Mouse (Mus musculus) midbrain, embryonic 15.5 days (tissue): Measurements from ENCODE around the gene Laptm5. TPM values are rescaled to one million over a fixed set of nuclear protein-coding genes. Genes with fewer than 3 reads are reported as not detected.

Source experiments
- ATAC-seq: fragments of 200-750 bp; cut with Nextera tagmentation; replicated peaks from 2 replicates; pipeline ENCODE4 v1.8.0; 2017; ENCODE audit warnings: moderate TSS enrichment
- H3K27ac ChIP-seq: fragments of 300-500 bp; sonication (generic); 2 replicates; pipeline ENCODE4 v1.5.1; 2015; ENCODE audit warnings: mild to moderate bottlenecking, inconsistent platforms
- H3K27me3 ChIP-seq: fragments of 300-500 bp; sonication (generic); replicated peaks from 2 replicates; pipeline ENCODE4 v1.6.1; 2015; ENCODE audit warnings: inconsistent platforms
- H3K36me3 ChIP-seq: fragments of 300-500 bp; sonication (generic); replicated peaks from 2 replicates; pipeline ENCODE4 v1.6.1; 2015; ENCODE audit warnings: inconsistent platforms
- H3K4me1 ChIP-seq: fragments of 300-500 bp; sonication (generic); 2 replicates; pipeline ENCODE4 v1.6.1; 2015; ENCODE audit warnings: inconsistent platforms
- H3K4me2 ChIP-seq: fragments of 300-500 bp; sonication (generic); 2 replicates; pipeline ENCODE4 v1.6.1; 2015; ENCODE audit warnings: inconsistent platforms, mild to moderate bottlenecking, moderate library complexity
- H3K4me3 ChIP-seq: fragments of 300-500 bp; sonication (generic); 2 replicates; pipeline ENCODE4 v1.5.1; 2015; ENCODE audit warnings: mild to moderate bottlenecking, inconsistent platforms
- H3K9ac ChIP-seq: fragments of 300-500 bp; sonication (generic); 2 replicates; pipeline ENCODE4 v1.6.1; 2015; ENCODE audit warnings: mild to moderate bottlenecking, inconsistent platforms
- H3K9me3 ChIP-seq: fragments of 300-500 bp; sonication (generic); 2 replicates; pipeline ENCODE4 v1.6.1; 2016; ENCODE audit warnings: inconsistent platforms
- whole genome bisulfite sequencing: fragments of 180-500 bp; shearing (Covaris S2); methylation state at CpG from one replicate; pipeline ENCODE4 v1.1.7; 2015; ENCODE audit warnings: mixed read lengths; 5-methylcytosine and 5-hydroxymethylcytosine counted together
- polyA plus RNA-seq: library from polyadenylated mRNA; unstranded; fragments of >200 nt; fragmentation: Nextera tagmentation; extraction: Ambion mirVana; gene quantifications from 2 replicates; pipeline ENCODE4 v1.2.1, GENCODE M21; 2015

Gene Laptm5
- polyA plus RNA-seq, 1 experiment from 2014 or later: 28.4 TPM

DNA sequence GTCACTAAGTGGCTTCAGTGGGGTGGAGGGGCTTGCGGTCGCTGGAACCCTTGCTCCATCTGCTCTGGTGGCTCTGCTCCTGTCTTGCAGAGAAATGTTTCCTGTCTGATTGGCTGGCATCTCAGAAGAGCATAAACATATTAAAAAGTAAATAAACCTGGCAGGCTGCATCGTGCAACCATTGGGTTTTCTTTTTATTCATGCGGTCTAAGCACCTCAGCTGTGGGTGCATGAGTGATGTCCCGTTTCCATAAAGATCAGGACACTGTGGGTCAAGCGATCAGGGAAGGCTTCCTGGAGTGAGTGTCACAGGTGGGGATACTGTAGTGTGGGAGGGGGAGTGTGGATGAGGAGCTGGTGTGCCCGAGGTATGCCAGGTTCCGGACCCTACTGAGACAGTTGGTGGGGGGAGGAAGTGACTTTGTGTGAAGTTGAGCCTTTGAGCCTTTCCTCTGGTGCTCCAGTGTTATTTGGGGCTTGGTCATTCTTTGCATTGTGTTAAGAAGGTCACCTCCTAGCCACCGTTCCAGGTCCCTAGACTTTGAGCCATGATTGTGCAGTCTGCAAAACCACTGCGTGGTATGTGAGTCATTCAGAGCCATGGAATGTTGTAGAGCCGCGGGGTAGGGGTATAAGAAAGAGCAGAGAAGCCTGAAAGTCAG lies 2.2 kb downstream of the Laptm5 start:
- no peaks in the 10 kb centered on the region for H3K36me3 ChIP-seq
- ATAC-seq: no peak
- H3K9me3 ChIP-seq: no peaks in the 10 kb centered on the region
- WGBS: 76% methylated on average over 12 of the region's 12 CpGs
- H3K4me2 ChIP-seq: no peak overlapping the region
- H3K27me3 ChIP-seq: no peaks in the 10 kb centered on the region
- H3K27ac ChIP-seq: no peak overlapping the region
- H3K9ac ChIP-seq: no peak overlapping the region
- H3K4me1 ChIP-seq: 0 out of 2 replicates have a peak, but pooled peaks cover 6% of the 10 kb centered on the region
- H3K4me3 ChIP-seq: no peak overlapping the region

DNA sequence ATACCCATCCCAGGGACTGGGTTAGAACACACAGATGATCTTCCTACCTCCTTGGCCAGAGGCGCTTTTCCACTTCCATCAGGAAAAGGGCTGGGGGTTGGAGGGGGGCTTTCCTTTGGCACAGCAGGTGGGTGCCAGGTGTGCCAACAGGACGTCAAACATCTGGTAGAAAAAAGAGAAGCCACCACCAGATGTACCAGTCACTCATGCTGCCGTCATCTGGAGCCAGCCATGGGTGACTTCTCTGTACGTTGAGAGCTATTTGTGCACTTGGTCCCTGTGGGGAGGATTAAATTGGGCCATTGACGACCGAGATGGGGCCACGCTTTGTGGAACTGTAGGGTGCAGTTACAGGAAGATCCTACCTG lies 2.7 kb downstream of the Laptm5 start:
- no peaks in the 10 kb centered on the region for H3K27me3 ChIP-seq
- H3K27ac ChIP-seq: no peak overlapping the region
- no peak for ATAC-seq
- H3K4me1 ChIP-seq: 0 out of 2 replicates have a peak, but pooled peaks cover 6% of the 10 kb centered on the region
- no peak overlapping the region for H3K4me2 ChIP-seq
- H3K36me3 ChIP-seq: no peaks in the 10 kb centered on the region
- no peak overlapping the region for H3K9ac ChIP-seq
- H3K4me3 ChIP-seq: no peak overlapping the region
- WGBS: 52% methylated on average over 7 of the region's 7 CpGs
- H3K9me3 ChIP-seq: no peaks in the 10 kb centered on the region

DNA sequence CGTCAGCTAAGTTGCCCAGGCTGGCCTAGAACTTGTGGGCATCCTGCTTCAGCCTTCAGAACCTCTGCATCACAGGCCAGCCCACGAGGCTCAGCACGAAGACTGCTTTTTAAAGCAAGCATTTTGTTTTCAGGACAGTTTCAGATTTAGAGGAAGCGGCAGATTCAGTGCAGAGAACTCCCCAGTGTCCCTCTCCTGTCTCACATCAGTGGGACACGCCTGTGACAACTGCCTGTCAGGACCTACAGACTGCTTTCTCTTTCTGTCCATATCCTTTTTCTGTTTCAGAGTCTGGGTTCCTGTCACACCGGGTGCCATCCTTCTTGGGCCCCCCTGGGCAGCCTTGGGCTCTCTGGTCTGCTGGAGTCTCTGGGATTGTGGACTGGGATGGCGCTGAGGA lies 3.7 kb downstream of the Laptm5 start:
- H3K4me3 ChIP-seq: no peak overlapping the region
- no peaks in the 10 kb centered on the region for H3K27me3 ChIP-seq
- ATAC-seq: no peak
- no peaks in the 10 kb centered on the region for H3K36me3 ChIP-seq
- WGBS: 77% methylated on average over 7 of the region's 7 CpGs
- H3K27ac ChIP-seq: no peak overlapping the region
- H3K9ac ChIP-seq: no peak overlapping the region
- no peak overlapping the region for H3K4me2 ChIP-seq
- 0 out of 2 replicates have a peak, but pooled peaks cover 6% of the 10 kb centered on the region for H3K4me1 ChIP-seq
- no peaks in the 10 kb centered on the region for H3K9me3 ChIP-seq

DNA sequence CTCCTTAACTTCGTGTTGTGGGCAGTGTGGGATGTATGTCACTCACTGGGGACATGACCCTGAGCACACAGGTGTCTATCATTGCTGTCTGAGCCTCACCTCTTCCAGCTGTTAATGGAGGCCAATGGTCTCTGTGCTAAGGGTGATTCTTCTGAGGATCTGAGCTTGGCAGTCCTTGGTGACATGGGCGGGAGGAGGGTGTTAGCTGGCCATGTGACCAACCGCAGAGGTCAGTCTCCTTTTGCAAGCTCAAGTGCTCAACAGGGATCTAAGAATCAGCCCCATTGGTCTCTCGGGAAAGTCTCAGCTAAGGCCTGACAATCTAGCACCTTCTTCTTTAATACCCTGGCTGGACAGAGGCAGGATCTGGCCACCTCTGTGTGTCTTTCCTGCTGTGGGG lies 4.6 kb downstream of the Laptm5 start:
- Histone ChIP-seq H3K4me1 (0 out of 2 replicates have a peak, but pooled peaks cover 6% of the 10 kb centered on the region), H3K36me3 (no peaks in the 10 kb centered on the region), H3K9ac (no peak overlapping the region), H3K4me3 (no peak overlapping the region), H3K4me2 (no peak overlapping the region), H3K9me3 (no peaks in the 10 kb centered on the region), H3K27me3 (no peaks in the 10 kb centered on the region), H3K27ac (no peak overlapping the region)
- WGBS: 78% methylated on average over 4 of the region's 4 CpGs
- no peak for ATAC-seq

DNA sequence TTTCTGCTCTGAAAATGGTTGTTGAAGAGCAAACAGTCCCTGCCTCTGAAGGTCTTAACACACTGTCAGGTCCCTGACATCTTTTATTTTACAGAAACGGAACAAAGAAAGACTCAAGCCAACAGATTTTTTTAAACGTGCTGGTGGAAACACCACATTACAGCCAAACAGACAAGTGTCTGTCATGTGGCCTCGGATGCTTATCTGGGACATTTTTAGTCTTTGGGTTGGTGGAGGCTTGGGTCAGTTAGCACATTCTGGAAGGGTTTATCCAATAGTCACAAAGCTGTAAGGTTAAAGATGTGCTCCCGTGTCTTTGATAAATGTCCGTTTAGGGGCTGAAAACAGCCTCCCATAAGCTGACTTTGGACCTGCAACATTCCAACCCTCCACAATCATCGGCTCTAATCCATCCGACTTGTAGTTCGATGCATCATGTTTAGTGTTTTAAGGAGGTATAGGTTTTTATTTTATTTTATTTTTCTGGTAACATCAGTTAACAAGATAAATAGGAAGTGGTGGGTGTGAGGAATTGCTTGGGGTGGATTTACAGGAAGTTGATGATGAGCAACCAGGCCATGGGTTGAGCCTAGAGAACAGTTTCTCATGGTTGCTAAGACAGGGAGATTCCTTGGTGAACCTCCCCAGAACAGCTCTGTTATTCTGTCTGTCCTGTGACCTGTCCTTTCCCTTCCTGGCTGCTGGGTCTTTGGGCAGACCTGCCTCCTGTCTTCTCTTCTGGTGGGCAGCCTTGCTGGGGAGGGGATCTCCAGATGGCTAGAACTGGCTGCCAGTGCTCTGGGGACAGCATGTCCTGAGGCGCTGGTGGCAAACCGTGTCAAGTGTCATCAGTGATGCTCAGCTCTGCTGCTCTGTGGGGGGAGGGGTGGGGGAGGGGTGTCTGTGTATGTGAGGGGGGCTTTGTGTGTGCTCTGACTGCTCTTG lies 6.2 kb downstream of the Laptm5 start:
- no peaks in the 10 kb centered on the region for H3K9me3 ChIP-seq
- 73% methylated on average over 10 of the region's 10 CpGs for WGBS
- H3K4me3 ChIP-seq: no peak overlapping the region
- H3K9ac ChIP-seq: no peak overlapping the region
- 0 out of 2 replicates have a peak, but pooled peaks cover 6% of the 10 kb centered on the region for H3K4me1 ChIP-seq
- no peaks in the 10 kb centered on the region for H3K36me3 ChIP-seq
- H3K27me3 ChIP-seq: no peaks in the 10 kb centered on the region
- no peak for ATAC-seq
- no peak overlapping the region for H3K4me2 ChIP-seq
- H3K27ac ChIP-seq: no peak overlapping the region

DNA sequence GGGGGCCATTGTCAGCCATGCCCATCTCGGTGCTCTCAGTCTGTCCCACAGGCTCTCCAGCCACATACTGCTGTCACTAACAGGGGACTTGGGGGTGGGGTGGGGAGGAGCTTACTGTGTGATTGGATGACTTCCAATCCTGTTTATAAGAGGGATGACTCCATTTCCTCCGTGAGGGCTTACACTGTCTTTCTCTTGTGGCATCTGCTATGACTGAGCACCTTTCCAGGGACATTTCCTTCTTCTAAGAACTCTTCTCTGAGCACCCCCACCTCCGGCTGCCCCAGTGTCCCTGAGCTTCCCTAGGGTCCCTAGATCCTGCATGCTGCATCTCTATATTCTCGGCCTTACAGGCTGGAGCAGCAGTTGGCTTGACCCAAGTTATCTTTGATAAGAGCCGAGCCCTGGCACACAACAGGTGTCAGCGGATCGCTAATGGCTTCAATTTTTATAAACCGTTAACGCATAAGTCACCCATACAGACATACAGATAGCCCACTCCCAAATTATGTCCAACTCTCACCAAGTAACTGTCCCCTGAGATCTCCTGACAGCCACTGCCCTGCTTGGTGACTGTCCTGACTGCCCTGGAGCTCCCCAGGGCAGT lies 6.9 kb downstream of the Laptm5 start:
- Histone ChIP-seq H3K4me1 (0 out of 2 replicates have a peak, but pooled peaks cover 6% of the 10 kb centered on the region), H3K36me3 (no peaks in the 10 kb centered on the region), H3K27ac (no peak overlapping the region), H3K9me3 (no peaks in the 10 kb centered on the region), H3K4me2 (no peak overlapping the region), H3K4me3 (no peak overlapping the region), H3K9ac (no peak overlapping the region), H3K27me3 (no peaks in the 10 kb centered on the region)
- no peak for ATAC-seq
- WGBS: 65% methylated on average over 9 of the region's 9 CpGs

DNA sequence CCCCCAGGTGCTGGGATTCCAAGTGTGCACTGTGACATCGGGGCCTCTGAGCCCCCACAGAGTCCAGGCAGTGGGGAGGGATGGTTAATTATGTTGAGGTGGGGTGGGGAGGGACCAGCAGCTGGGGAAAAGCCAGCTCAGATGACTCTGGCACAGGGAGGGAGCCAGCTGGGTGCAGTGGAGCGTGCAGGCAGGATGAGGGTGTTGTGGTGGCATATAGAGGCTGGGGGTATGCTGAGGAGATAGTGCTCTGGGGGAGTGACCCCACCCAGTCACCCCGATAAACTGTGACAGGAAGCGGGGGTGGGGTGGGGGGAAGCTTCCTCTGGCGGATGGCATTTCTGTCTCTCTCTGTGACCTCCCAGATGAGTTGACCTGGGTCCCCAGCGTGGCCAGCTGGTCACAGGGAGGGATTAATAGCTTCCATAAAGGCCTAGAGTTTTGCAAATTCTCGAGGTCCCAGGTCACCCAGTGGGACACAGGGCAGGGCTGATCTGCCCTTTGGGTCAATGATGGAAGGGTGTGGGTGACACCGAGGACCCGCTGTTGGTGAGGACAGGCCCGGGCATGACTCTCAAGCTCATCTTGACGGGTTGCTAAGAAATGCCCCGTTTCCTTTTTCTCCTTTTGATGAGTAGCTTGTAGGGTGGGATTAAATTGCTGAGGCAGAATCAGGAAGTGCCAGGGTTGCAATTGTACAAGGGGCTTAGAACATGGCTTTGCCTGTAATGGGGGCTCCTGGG lies 8.2 kb downstream of the Laptm5 start:
- no peaks in the 10 kb centered on the region for H3K36me3 ChIP-seq
- no peak overlapping the region for H3K9ac ChIP-seq
- no peak; the same call in 1 of the 2 replicates for ATAC-seq
- no peak overlapping the region for H3K4me2 ChIP-seq
- no peaks in the 10 kb centered on the region for H3K9me3 ChIP-seq
- H3K27me3 ChIP-seq: no peaks in the 10 kb centered on the region
- WGBS: 33% methylated on average over 12 of the region's 12 CpGs
- H3K4me3 ChIP-seq: no peak overlapping the region
- H3K4me1 ChIP-seq: 0 out of 2 replicates have a peak, but pooled peaks cover 6% of the 10 kb centered on the region
- no peak overlapping the region for H3K27ac ChIP-seq

DNA sequence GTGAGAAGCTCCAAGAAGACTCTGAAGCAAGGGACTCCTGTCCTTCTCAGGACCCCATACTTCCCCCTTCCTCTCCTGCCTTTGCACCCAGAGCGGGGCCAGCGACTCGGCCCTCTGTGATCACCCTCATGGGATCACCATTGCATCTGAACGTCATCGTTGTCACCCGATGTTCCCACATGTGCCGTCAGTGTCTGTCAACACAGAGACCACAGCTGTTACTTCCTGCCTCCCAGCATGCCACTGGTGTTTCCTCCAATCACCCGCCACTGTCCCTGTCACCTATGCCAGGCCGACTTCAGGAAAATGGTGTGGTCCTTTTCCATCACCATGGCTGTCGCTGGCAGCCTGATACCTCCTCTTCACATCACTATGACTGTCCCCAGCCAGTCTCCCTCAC lies 9.1 kb downstream of the Laptm5 start:
- Histone ChIP-seq H3K4me2 (no peak overlapping the region), H3K27me3 (no peaks in the 10 kb centered on the region), H3K4me3 (no peak overlapping the region), H3K27ac (no peak overlapping the region), H3K9ac (no peak overlapping the region), H3K4me1 (0 out of 2 replicates have a peak, but pooled peaks cover 6% of the 10 kb centered on the region), H3K36me3 (no peaks in the 10 kb centered on the region), H3K9me3 (no peaks in the 10 kb centered on the region)
- WGBS: 83% methylated on average over 10 of the region's 10 CpGs
- ATAC-seq: no peak

DNA sequence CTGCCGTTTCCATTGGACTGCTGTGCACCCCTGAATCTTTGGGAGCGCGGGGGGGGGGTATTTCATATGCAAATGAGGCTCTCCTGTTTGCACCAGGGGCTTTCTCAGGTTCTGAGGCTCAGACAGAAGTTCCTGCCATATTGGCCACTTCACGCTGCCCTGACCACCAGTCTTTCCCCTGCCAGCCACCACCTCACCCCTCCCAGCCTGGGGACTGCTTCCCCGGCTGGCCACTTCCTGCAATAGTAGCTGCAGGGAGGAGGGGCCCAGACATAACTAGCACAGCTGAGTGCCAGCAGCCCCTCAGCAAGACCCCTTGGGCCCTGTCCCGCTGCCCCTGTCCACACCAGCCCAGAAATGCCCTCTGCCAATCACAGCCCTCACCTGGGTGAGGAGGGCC lies 13.3 kb downstream of the Laptm5 start:
- Histone ChIP-seq H3K4me3 (no peak overlapping the region), H3K36me3 (no peaks in the 10 kb centered on the region), H3K27ac (no peak overlapping the region), H3K9me3 (no peaks in the 10 kb centered on the region), H3K4me2 (no peak overlapping the region), H3K9ac (no peak overlapping the region), H3K27me3 (no peaks in the 10 kb centered on the region), H3K4me1 (no peaks in the 10 kb centered on the region)
- no peak for ATAC-seq
- 65% methylated on average over 6 of the region's 6 CpGs for WGBS

DNA sequence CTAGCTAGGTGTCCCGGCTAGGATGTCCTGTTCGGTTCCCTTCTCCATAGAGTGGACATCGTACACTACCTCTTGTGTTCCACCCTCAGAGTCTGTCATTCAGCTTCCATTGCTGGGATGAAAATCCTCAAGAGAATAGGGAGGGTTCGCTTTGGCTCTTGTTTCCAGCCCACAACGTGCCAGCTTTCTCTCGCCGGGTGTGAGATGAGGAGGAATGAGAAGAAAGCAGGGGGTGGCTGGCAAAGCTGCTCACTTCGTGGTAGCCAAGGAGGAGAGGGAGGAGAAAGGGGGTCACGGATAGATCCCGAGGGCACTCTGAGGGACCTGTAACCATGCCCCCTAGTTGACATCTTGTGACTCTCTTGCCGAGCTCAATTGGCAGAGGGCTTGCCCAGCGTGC lies 14.9 kb downstream of the Laptm5 start:
- Histone ChIP-seq H3K4me1 (no peaks in the 10 kb centered on the region), H3K9ac (no peak overlapping the region), H3K4me2 (no peak overlapping the region), H3K27ac (no peak overlapping the region), H3K4me3 (no peak overlapping the region), H3K27me3 (no peaks in the 10 kb centered on the region), H3K36me3 (no peaks in the 10 kb centered on the region), H3K9me3 (no peaks in the 10 kb centered on the region)
- ATAC-seq: no peak
- WGBS: 86% methylated on average over 12 of the region's 12 CpGs

DNA sequence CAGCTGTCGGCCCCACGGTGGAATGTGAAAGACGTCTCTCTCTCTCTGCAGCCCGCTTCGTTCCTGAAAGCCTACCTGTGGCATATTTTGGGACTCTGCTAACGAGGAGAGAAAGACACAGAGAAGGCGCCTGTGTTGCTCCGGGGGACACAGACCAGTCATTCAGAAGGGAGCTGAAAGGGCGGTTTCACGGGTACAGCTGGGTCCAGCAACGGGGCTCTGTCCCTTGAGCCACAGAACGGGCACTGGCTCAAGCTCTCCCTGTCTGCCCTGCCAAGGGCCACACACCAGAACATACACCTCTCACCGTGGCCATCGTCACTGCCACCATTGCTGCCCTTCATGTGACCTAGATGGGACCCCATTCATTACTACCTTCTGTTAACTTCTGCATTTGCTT lies 29.7 kb downstream of the Laptm5 start:
- Histone ChIP-seq H3K4me2 (no peak overlapping the region), H3K36me3 (no peaks in the 10 kb centered on the region), H3K27ac (no peak overlapping the region), H3K9ac (no peak overlapping the region), H3K27me3 (no peaks in the 10 kb centered on the region), H3K4me3 (no peak overlapping the region), H3K4me1 (0 out of 2 replicates have a peak, but pooled peaks cover 3% of the 10 kb centered on the region), H3K9me3 (no peaks in the 10 kb centered on the region)
- 65% methylated on average over 14 of the region's 14 CpGs for WGBS
- ATAC-seq: no peak

DNA sequence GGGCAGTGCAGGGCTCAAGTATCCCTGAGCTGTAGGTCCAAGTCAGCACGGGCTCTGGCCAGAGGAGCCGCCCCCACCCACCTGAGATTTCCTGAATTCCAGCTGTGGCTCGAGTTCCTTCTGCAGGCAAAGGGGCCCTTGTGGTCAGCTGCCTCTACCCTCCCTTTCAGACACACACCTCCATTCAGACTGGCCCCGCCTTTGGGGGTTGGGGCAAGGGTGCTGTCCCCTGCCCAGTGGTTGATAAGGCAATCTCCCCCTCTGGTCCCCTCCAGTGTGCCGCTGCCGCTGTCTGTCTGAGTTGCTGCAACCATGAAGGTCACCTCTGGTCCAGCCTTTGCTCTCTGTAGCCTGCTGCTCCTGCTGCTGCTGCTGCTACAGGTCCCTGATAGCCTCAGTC lies 31.2 kb downstream of the Laptm5 start, which contains the start of gene Matn1:
Gene Matn1, plus strand, starts transcription at position 274 of the 400 bp plus-strand sequence.
- no peaks in the 10 kb centered on the region for H3K9me3 ChIP-seq
- H3K4me3 ChIP-seq: no peak within 1 kb of the TSS
- H3K27ac ChIP-seq: no peak within 1 kb of the TSS
- H3K9ac ChIP-seq: no peak within 1 kb of the TSS
- H3K27me3 ChIP-seq: no peaks in the 10 kb centered on the region
- ATAC-seq: no peak
- 62% methylated on average over 6 of the region's 6 CpGs for WGBS
- no peaks in the 10 kb centered on the region for H3K36me3 ChIP-seq
- no peak within 1 kb of the TSS for H3K4me2 ChIP-seq
- H3K4me1 ChIP-seq: 0 out of 2 replicates have a peak, but pooled peaks cover 3% of the 10 kb centered on the region
